In genomic region chr12:85339947-85340346, GRCm38 (mm10) we compare ENCODE assay signal across 8 mouse cellular contexts. TPM values are rescaled to one million over a fixed set of nuclear protein-coding genes. Genes with fewer than 3 reads are reported as not detected.
A peak's percentile ranks its signal among the peaks of the same experiment; 100 is the strongest.
DNase-seq lines count a peak whose midpoint lies in the region; ATAC-seq lines count a peak whose summit lies in the region.

No protein-coding gene starts in this region.

- 34% methylated on average over 4 of the region's 4 CpGs for WGBS in heart, embryonic 16.5 days
- 22% methylated on average over 4 of the region's 4 CpGs for WGBS in liver, embryonic 12.5 days (ENCODE audit: insufficient replicate concordance)

- H3K36me3 ChIP-seq in heart, embryonic 16.5 days (ENCODE audit: control insufficient read depth, insufficient read depth): peaks cover 3% of the 10 kb centered on the region
- peaks cover 44% of the 10 kb centered on the region for H3K36me3 ChIP-seq in liver, embryonic 12.5 days

- no peak for ATAC-seq in cerebellum, adult (ENCODE audit: insufficient number of reproducible peaks, low FRiP score, low TSS enrichment)
- ATAC-seq in heart, embryonic 16.5 days (replicated peaks; ENCODE audit: extremely low read depth, insufficient read depth, low FRiP score): no peak
- no peak for ATAC-seq in liver, embryonic 12.5 days
- peak; percentile 81 for ATAC-seq in monocyte, adult 5-6 weeks (replicated peaks; ENCODE audit: insufficient number of reproducible peaks, low FRiP score, low TSS enrichment, poor library complexity, severe bottlenecking)

- intact Hi-C loops in left cerebral cortex, postnatal 14 days (cut with DNase I): loop anchor here (2.0 kb wide), 1 partner anchor 153 kb away; no protein-coding TSS in a partner anchor

- peak overlapping the region; percentile 33; the same call in 1 of the 2 replicates for H3K9ac ChIP-seq in heart, embryonic 16.5 days (ENCODE audit: low read length)
- peak overlapping the region; percentile 96; the same call in 1 of the 2 replicates for H3K9ac ChIP-seq in liver, embryonic 12.5 days

- H3K4me3 ChIP-seq in heart, embryonic 16.5 days (ENCODE audit: low read length): peak overlapping the region; percentile 85
- H3K4me3 ChIP-seq in liver, embryonic 12.5 days: peak overlapping the region; percentile 85

- H3K4me1 ChIP-seq in heart, embryonic 16.5 days (ENCODE audit: control insufficient read depth, insufficient read depth, low read length): peaks cover 24% of the 10 kb centered on the region
- peaks cover 36% of the 10 kb centered on the region for H3K4me1 ChIP-seq in liver, embryonic 12.5 days

- peak; percentile 28 for DNase-seq in cerebellum, adult 9-10 months
- peak; percentile 39 for DNase-seq in R1 (ENCODE audit: low read depth, low spot score)
- no peak for DNase-seq in urinary bladder, postnatal 4 days (ENCODE audit: low spot score in 2 of 2)
- DNase-seq in left cerebral cortex, postnatal 14 days (ENCODE audit: low spot score in 2 of 2): no peak

- H3K27ac ChIP-seq in heart, embryonic 16.5 days (ENCODE audit: low read length): peak overlapping the region; percentile 67
- peak overlapping the region; percentile 91 for H3K27ac ChIP-seq in liver, embryonic 12.5 days

- no peaks in the 10 kb centered on the region for H3K27me3 ChIP-seq in heart, embryonic 16.5 days (ENCODE audit: control insufficient read depth, insufficient read depth, low read length)
- H3K27me3 ChIP-seq in liver, embryonic 12.5 days (replicated peaks): no peaks in the 10 kb centered on the region

- H3K9me3 ChIP-seq in heart, embryonic 16.5 days (replicated peaks; ENCODE audit: control insufficient read depth, low read length): no peaks in the 10 kb centered on the region
- H3K9me3 ChIP-seq in liver, embryonic 12.5 days (replicated peaks): no peaks in the 10 kb centered on the region

- H3K4me2 ChIP-seq in heart, embryonic 16.5 days (ENCODE audit: low read depth, low read length): peak overlapping the region; percentile 79
- H3K4me2 ChIP-seq in liver, embryonic 12.5 days: peak overlapping the region; percentile 82

RNA-seq across cellular contexts. Expression of gene Nek9, which starts 0.8 kb away (rescaled TPM):
- 19.0 and 20.6 TPM in 2 replicates for polyA plus RNA-seq in heart, embryonic 16.5 days (2015; fragmentation: Nextera tagmentation; extraction: Ambion mirVana)
- polyA plus RNA-seq in liver, embryonic 12.5 days (2016; fragmentation: Nextera tagmentation; extraction: Ambion mirVana): 11.6 and 12.1 TPM in 2 replicates
- total RNA-seq in monocyte, adult 5-6 weeks (2017): 30.4 to 50.6 TPM (median 33.8 TPM) in 3 replicates
- 10 to 100 TPM; 25.1 to 26.4 TPM for total RNA-seq in left cerebral cortex, postnatal 14 days (2021)

RNA-seq across cellular contexts. Expression of gene Tmed10, which starts 34.7 kb away (rescaled TPM):
- polyA plus RNA-seq in heart, embryonic 16.5 days (2015; fragmentation: Nextera tagmentation; extraction: Ambion mirVana): 250 and 253 TPM in 2 replicates
- polyA plus RNA-seq in liver, embryonic 12.5 days (2016; fragmentation: Nextera tagmentation; extraction: Ambion mirVana): 194 and 195 TPM in 2 replicates
- total RNA-seq in monocyte, adult 5-6 weeks (2017): 92.0 to 115 TPM (median 97.4 TPM) in 3 replicates
- 100 to 1,000 TPM; 157 to 161 TPM for total RNA-seq in left cerebral cortex, postnatal 14 days (2021)

RNA-seq across cellular contexts. Expression of gene Zc2hc1c, which starts 51.6 kb away (rescaled TPM):
- polyA plus RNA-seq in heart, embryonic 16.5 days (2015; fragmentation: Nextera tagmentation; extraction: Ambion mirVana): 2.1 and 2.2 TPM in 2 replicates
- polyA plus RNA-seq in liver, embryonic 12.5 days (2016; fragmentation: Nextera tagmentation; extraction: Ambion mirVana): 0.12 and 0.14 TPM in 2 replicates
- 0.11 TPM in 1 of 3 replicates, not detected in the others for total RNA-seq in monocyte, adult 5-6 weeks (2017)
- total RNA-seq in left cerebral cortex, postnatal 14 days (2021): 1 to 10 TPM; 1.4 to 1.5 TPM

RNA-seq across cellular contexts. Expression of gene Acyp1, which starts 51.7 kb away (rescaled TPM):
- 63.2 and 71.1 TPM in 2 replicates for polyA plus RNA-seq in heart, embryonic 16.5 days (2015; fragmentation: Nextera tagmentation; extraction: Ambion mirVana)
- polyA plus RNA-seq in liver, embryonic 12.5 days (2016; fragmentation: Nextera tagmentation; extraction: Ambion mirVana): 76.1 and 78.7 TPM in 2 replicates
- 29.6 to 30.7 TPM (median 30.7 TPM) in 3 replicates for total RNA-seq in monocyte, adult 5-6 weeks (2017)
- 10 to 100 TPM; 35.2 to 35.5 TPM for total RNA-seq in left cerebral cortex, postnatal 14 days (2021)

Comparison
In these comparisons a context has a peak if more than half of its experiments do, and no peak if none do; other contexts are left out.
1. DNase-seq: peak in cerebellum, adult 9-10 months (single experiment) and R1 (single experiment); none in urinary bladder, postnatal 4 days (0 of 2) and left cerebral cortex, postnatal 14 days (0 of 2).